Mouse (Mus musculus) intestine, embryonic 14.5 days (tissue): ENCODE measurements around the gene Cebpa. TPM values are rescaled to one million over a fixed set of nuclear protein-coding genes. Genes with fewer than 3 reads are reported as not detected.
A peak's percentile ranks its signal among the peaks of the same experiment; 100 is the strongest.

Source experiments
- ATAC-seq: fragments of 200-750 bp; cut with Nextera tagmentation; replicated peaks from 2 replicates; pipeline ENCODE4 v1.8.0; 2017; ENCODE audit warnings: low read depth, moderate number of reproducible peaks, moderate TSS enrichment, moderate library complexity; ENCODE audit not compliant: low FRiP score, low TSS enrichment
- DNase-seq: peaks from one replicate; pipeline ENCODE4 v3.0.0-alpha.2; 2018; ENCODE audit warnings: low spot score
- H3K27ac ChIP-seq: fragments of 300-500 bp; sonication (generic); 2 replicates; pipeline ENCODE4 v1.5.1; 2014; ENCODE audit warnings: low read depth, mild to moderate bottlenecking, control low read depth
- H3K27me3 ChIP-seq: fragments of 300-500 bp; sonication (generic); replicated peaks from 2 replicates; pipeline ENCODE4 v1.6.1; 2014; ENCODE audit warnings: low read length, control low read depth; ENCODE audit not compliant: control insufficient read depth, insufficient read depth
- H3K36me3 ChIP-seq: fragments of 300-500 bp; sonication (generic); 2 replicates; pipeline ENCODE4 v1.6.1; 2014; ENCODE audit warnings: low read length, control low read depth; ENCODE audit not compliant: control insufficient read depth, insufficient read depth
- H3K4me1 ChIP-seq: fragments of 300-500 bp; sonication (generic); replicated peaks from 2 replicates; pipeline ENCODE4 v1.6.1; 2014; ENCODE audit warnings: low read length, control low read depth, mixed read lengths; ENCODE audit not compliant: control insufficient read depth, insufficient read depth
- H3K4me2 ChIP-seq: fragments of 300-500 bp; sonication (generic); 2 replicates; pipeline ENCODE4 v1.6.1; 2014; ENCODE audit warnings: low read length
- H3K4me3 ChIP-seq: fragments of 300-500 bp; sonication (generic); 2 replicates; pipeline ENCODE4 v1.5.1; 2014; ENCODE audit warnings: low read depth, low read length, control low read depth, mixed read lengths
- H3K9ac ChIP-seq: fragments of 300-500 bp; sonication (generic); 2 replicates; pipeline ENCODE4 v1.6.1; 2014; ENCODE audit warnings: mild to moderate bottlenecking, low read length
- H3K9me3 ChIP-seq: fragments of 300-500 bp; sonication (generic); 2 replicates; pipeline ENCODE4 v1.6.1; 2016; ENCODE audit warnings: low read length, control low read depth; ENCODE audit not compliant: control insufficient read depth
- WGBS: fragments of 180-500 bp; shearing (Covaris S2); extraction: QIAGEN DNeasy Blood & Tissue Kit; methylation state at CpG from one replicate; pipeline ENCODE4 v1.1.7; 2014; 5-methylcytosine and 5-hydroxymethylcytosine counted together
- polyA plus RNA-seq: library from polyadenylated mRNA; unstranded; fragments of >200 nt; fragmentation: Nextera tagmentation; extraction: Ambion mirVana; gene quantifications from 2 replicates; pipeline ENCODE4 v1.2.1, GENCODE M21; 2014

Gene Cebpa
- polyA plus RNA-seq, 1 experiment from 2014 or later = 8.3 TPM

DNA sequence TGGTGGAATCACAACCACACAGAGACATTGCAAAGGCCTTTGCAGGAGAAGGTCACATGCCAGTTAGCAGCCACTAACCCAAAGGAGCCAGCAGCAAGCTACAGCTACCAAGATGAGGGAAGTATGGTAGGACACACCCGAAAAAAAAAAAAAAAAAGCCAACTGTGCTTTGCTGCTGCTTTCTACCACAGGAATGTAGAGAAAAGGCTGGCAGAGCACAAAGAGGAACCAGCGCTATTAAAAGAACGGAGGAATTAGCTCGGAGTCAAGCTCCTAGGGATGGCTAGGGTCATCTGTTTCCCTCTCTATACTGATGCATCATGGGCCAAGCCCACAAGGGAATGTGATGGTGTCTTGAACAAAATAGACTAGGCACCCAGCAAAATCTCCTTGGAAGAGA is 20.3 kb upstream of the Cebpa start:
- Histone ChIP-seq H3K36me3 (no peaks in the 10 kb centered on the region), H3K27ac (no peak overlapping the region), H3K9ac (no peak overlapping the region), H3K4me1 (no peaks in the 10 kb centered on the region), H3K9me3 (peaks cover 2% of the 10 kb centered on the region; the same call in 1 of the 2 replicates), H3K4me2 (no peak overlapping the region), H3K27me3 (no peaks in the 10 kb centered on the region), H3K4me3 (no peak overlapping the region)
- no peak for ATAC-seq
- no peak for DNase-seq
- 79% methylated on average over 4 of the region's 4 CpGs for WGBS

GRCm38 (mm10) chr7:35099528-35099927 is 19.6 kb upstream of the Cebpa start:
- Histone ChIP-seq H3K27ac (no peak overlapping the region), H3K9ac (no peak overlapping the region), H3K9me3 (peaks cover 2% of the 10 kb centered on the region; the same call in 1 of the 2 replicates), H3K4me1 (no peaks in the 10 kb centered on the region), H3K4me2 (no peak overlapping the region), H3K36me3 (no peaks in the 10 kb centered on the region), H3K4me3 (no peak overlapping the region), H3K27me3 (no peaks in the 10 kb centered on the region)
- WGBS = 78% methylated on average over 4 of the region's 4 CpGs
- ATAC-seq = no peak
- DNase-seq = no peak

DNA sequence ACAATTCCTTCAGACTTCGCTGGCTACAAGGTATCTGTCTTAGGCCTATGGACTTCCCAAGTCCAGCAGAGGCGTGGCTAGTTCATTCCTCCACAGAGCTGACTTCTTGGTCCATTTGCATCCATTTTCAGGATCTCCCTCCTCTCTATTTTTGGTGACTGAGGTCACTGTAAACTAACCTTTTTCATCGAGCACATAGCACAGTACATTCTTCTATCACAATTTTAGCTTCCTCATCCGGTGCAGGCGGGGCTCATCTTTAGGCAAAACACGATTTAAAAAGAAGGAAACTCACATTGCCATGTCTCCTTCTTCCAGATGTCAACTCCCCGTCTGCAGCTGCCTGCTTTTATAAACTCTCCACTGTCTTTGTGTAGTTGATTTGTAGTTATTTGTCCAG is 12.5 kb upstream of the Cebpa start:
- H3K4me1 ChIP-seq = peaks cover 8% of the 10 kb centered on the region; the same call in 1 of the 2 replicates
- H3K9me3 ChIP-seq = no peaks in the 10 kb centered on the region
- no peaks in the 10 kb centered on the region for H3K27me3 ChIP-seq
- ATAC-seq (no peak), DNase-seq (no peak)
- H3K9ac ChIP-seq = no peak overlapping the region
- no peaks in the 10 kb centered on the region for H3K36me3 ChIP-seq
- H3K4me3 ChIP-seq = no peak overlapping the region
- WGBS = 55% methylated on average over 7 of the region's 7 CpGs
- no peak overlapping the region for H3K4me2 ChIP-seq
- no peak overlapping the region for H3K27ac ChIP-seq

GRCm38 (mm10) chr7:35107630-35108029 is 11.5 kb upstream of the Cebpa start:
- no peaks in the 10 kb centered on the region for H3K36me3 ChIP-seq
- DNase-seq = no peak
- peak; percentile 64; the same call in 1 of the 2 replicates for ATAC-seq
- H3K9me3 ChIP-seq = no peaks in the 10 kb centered on the region
- 13% methylated on average over 3 of the region's 3 CpGs for WGBS
- peaks cover 8% of the 10 kb centered on the region; the same call in 1 of the 2 replicates for H3K4me1 ChIP-seq
- H3K27me3 ChIP-seq = no peaks in the 10 kb centered on the region
- no peak overlapping the region for H3K9ac ChIP-seq
- H3K4me3 ChIP-seq = no peak overlapping the region
- no peak overlapping the region for H3K27ac ChIP-seq
- no peak overlapping the region for H3K4me2 ChIP-seq

GRCm38 (mm10) chr7:35108046-35108445 is 11.0 kb upstream of the Cebpa start:
- peaks cover 9% of the 10 kb centered on the region; the same call in 1 of the 2 replicates for H3K4me1 ChIP-seq
- H3K9me3 ChIP-seq = no peaks in the 10 kb centered on the region
- no peaks in the 10 kb centered on the region for H3K36me3 ChIP-seq
- DNase-seq (no peak), ATAC-seq (no peak)
- 33% methylated on average over 2 of the region's 2 CpGs for WGBS
- no peak overlapping the region for H3K4me2 ChIP-seq
- H3K4me3 ChIP-seq = no peak overlapping the region
- H3K9ac ChIP-seq = no peak overlapping the region
- H3K27ac ChIP-seq = no peak overlapping the region
- no peaks in the 10 kb centered on the region for H3K27me3 ChIP-seq

DNA sequence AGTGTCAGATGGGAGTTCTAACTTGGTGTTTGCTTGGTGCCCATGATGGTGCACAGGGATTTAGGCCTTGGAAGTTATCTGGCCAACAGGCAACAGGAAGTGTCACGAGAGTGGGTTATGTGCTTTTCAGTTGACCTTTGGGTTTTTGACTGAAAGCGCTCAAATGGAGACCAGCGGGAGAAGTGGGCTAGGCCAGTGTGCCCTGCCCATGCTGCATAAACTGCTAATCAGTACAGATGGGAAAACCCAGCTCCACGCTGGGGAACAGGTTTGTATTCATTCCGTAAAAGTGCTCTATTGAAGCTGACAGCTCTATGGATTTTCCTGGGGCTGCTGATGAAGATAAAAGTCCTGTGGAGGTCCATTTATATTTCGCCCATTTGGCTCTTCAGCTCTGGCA is 10.4 kb upstream of the Cebpa start:
- H3K4me1 ChIP-seq = peaks cover 10% of the 10 kb centered on the region; the same call in 1 of the 2 replicates
- H3K4me3 ChIP-seq = no peak overlapping the region
- no peak overlapping the region for H3K9ac ChIP-seq
- no peak overlapping the region for H3K4me2 ChIP-seq
- 58% methylated on average over 6 of the region's 6 CpGs for WGBS
- H3K27me3 ChIP-seq = no peaks in the 10 kb centered on the region
- H3K27ac ChIP-seq = no peak overlapping the region
- H3K9me3 ChIP-seq = no peaks in the 10 kb centered on the region
- ATAC-seq (no peak; the same call in 1 of the 2 replicates), DNase-seq (no peak)
- H3K36me3 ChIP-seq = no peaks in the 10 kb centered on the region

DNA sequence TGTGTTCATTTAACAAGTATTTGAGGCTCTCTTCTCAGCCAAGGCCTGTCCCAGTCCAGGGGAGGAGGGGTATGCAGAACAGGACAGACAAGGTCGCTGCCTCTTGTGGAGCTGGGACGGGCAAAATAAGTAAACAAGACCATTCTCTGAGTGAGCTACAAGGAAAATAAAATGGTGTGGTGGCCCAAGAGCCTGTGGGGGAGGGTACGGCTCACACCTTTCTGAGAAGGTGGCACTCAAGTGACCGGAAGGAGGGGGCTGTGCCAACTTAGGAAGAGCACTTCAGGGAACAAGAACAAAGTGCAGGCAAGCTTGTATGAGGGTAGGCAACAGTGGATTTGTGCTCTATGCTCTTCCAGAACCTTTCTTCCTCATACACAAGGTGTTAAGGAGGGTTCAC is 6.0 kb upstream of the Cebpa start:
- 29% methylated on average over 4 of the region's 4 CpGs for WGBS
- ATAC-seq (no peak), DNase-seq (no peak)
- no peak overlapping the region for H3K9ac ChIP-seq
- no peaks in the 10 kb centered on the region for H3K36me3 ChIP-seq
- no peak overlapping the region for H3K4me2 ChIP-seq
- H3K27ac ChIP-seq = 0 out of 2 replicates have a peak overlapping the region, but pooled peaks have one; percentile 33
- peaks cover 18% of the 10 kb centered on the region for H3K27me3 ChIP-seq
- H3K9me3 ChIP-seq = no peaks in the 10 kb centered on the region
- H3K4me1 ChIP-seq = 0 out of 2 replicates have a peak, but pooled peaks cover 11% of the 10 kb centered on the region
- no peak overlapping the region for H3K4me3 ChIP-seq

GRCm38 (mm10) chr7:35113721-35114120 is 5.4 kb upstream of the Cebpa start:
- Histone ChIP-seq H3K27ac (0 out of 2 replicates have a peak overlapping the region, but pooled peaks have one; percentile 33), H3K9ac (no peak overlapping the region), H3K36me3 (no peaks in the 10 kb centered on the region), H3K4me3 (no peak overlapping the region), H3K4me2 (no peak overlapping the region), H3K27me3 (peaks cover 18% of the 10 kb centered on the region), H3K9me3 (no peaks in the 10 kb centered on the region), H3K4me1 (0 out of 2 replicates have a peak, but pooled peaks cover 10% of the 10 kb centered on the region)
- DNase-seq = no peak
- ATAC-seq = no peak
- WGBS = 63% methylated on average over 5 of the region's 5 CpGs

DNA sequence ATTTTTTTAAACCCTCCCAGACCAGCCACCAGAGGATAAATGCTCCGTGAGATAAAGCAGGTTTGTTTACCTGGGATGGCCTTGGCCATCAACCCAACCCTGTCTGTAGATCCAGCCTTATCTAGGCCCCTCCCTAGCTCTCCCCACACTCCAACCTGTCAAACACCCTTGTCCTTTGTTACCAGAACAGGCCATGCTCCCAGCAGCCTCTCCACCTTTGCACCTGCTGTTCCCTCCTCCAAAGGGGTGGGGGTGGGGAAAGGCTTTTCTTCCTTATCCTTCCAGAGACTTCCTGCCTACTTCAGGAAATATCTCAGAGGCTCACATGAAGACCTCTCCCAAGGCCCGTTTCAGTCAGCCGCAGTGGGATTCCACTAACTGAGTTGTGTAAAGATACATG is 2.6 kb upstream of the Cebpa start:
- Histone ChIP-seq H3K36me3 (no peaks in the 10 kb centered on the region), H3K4me1 (peaks cover 10% of the 10 kb centered on the region; the same call in 1 of the 2 replicates), H3K27me3 (peaks cover 40% of the 10 kb centered on the region), H3K9ac (no peak overlapping the region), H3K27ac (peak overlapping the region; percentile 69), H3K4me2 (no peak overlapping the region), H3K4me3 (no peak overlapping the region), H3K9me3 (no peaks in the 10 kb centered on the region)
- ATAC-seq = peak; percentile 71
- peak; percentile 71 for DNase-seq
- 52% methylated on average over 3 of the region's 3 CpGs for WGBS
